Mouse (Mus musculus): ENCODE measurements around the gene Hist3h2ba.

DNA sequence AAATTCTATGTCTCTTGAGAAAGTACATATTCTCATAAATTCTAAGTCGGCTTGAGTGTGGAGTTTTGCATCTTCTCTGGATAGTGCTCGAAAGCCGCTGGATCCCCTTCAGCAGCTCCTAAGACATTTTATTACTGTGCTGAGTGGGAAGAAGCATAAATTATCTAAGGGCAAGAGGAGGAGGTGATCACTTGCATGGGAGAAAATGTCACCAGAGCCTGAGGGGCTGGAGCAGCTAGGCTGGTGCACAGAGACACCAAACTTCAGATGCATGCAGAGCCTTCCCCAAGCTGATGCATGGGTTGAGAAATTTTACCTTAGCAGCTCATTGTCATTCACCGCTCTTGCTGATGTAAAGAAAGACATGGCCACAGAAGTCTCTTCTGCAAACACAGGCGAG is 4.6 kb upstream of the Hist3h2ba start:
- TF ChIP-seq CTCF (IDR thresholded peaks at IDR 0.05; ENCODE audit: borderline replicate concordance, extremely low read depth, insufficient read depth, insufficient read length) = no peak
- no peak for TF ChIP-seq POLR2A (IDR thresholded peaks at IDR 0.05; ENCODE audit: borderline replicate concordance, extremely low read depth, insufficient read depth, insufficient read length, poor library complexity, severe bottlenecking)
